Mouse (Mus musculus) heart, embryonic 13.5 days (tissue): ENCODE results near the gene Tex30. TPM values are rescaled to one million over a fixed set of nuclear protein-coding genes. Genes with fewer than 3 reads are reported as not detected.

Experiments
- ATAC-seq: fragments of 200-750 bp; cut with Nextera tagmentation; 2 replicates; pipeline ENCODE4 v1.8.0; 2017; ENCODE audit warnings: moderate TSS enrichment; ENCODE audit not compliant: insufficient number of reproducible peaks, low FRiP score, low TSS enrichment; ENCODE audit errors: extremely low read depth
- H3K27ac ChIP-seq: fragments of 300-500 bp; sonication (generic); replicated peaks from 2 replicates; pipeline ENCODE4 v1.5.1; 2015; ENCODE audit warnings: moderate library complexity, mild to moderate bottlenecking, inconsistent platforms
- H3K27me3 ChIP-seq: fragments of 300-500 bp; sonication (generic); replicated peaks from 2 replicates; pipeline ENCODE4 v1.6.1; 2015; ENCODE audit warnings: mild to moderate bottlenecking, inconsistent platforms
- H3K36me3 ChIP-seq: fragments of 300-500 bp; sonication (generic); 2 replicates; pipeline ENCODE4 v1.6.1; 2015; ENCODE audit warnings: mild to moderate bottlenecking, inconsistent platforms
- H3K4me1 ChIP-seq: fragments of 300-500 bp; sonication (generic); 2 replicates; pipeline ENCODE4 v1.6.1; 2015; ENCODE audit warnings: inconsistent platforms
- H3K4me2 ChIP-seq: fragments of 300-500 bp; sonication (generic); 2 replicates; pipeline ENCODE4 v1.6.1; 2015; ENCODE audit warnings: inconsistent platforms, mild to moderate bottlenecking, moderate library complexity
- H3K4me3 ChIP-seq: fragments of 300-500 bp; sonication (generic); 2 replicates; pipeline ENCODE4 v1.5.1; 2015; ENCODE audit warnings: moderate library complexity, mild to moderate bottlenecking, inconsistent platforms
- H3K9ac ChIP-seq: fragments of 300-500 bp; sonication (generic); 2 replicates; pipeline ENCODE4 v1.6.1; 2015; ENCODE audit warnings: inconsistent platforms, mild to moderate bottlenecking, moderate library complexity
- H3K9me3 ChIP-seq: fragments of 300-500 bp; sonication (generic); 2 replicates; pipeline ENCODE4 v1.6.1; 2016; ENCODE audit warnings: inconsistent platforms
- WGBS: fragments of 180-500 bp; shearing (Covaris S2); methylation state at CpG from one replicate; pipeline ENCODE4 v1.1.7; 2015; ENCODE audit warnings: mixed read lengths; 5-methylcytosine and 5-hydroxymethylcytosine counted together
- polyA plus RNA-seq: library from polyadenylated mRNA; unstranded; fragments of >200 nt; fragmentation: Nextera tagmentation; extraction: Ambion mirVana; gene quantifications from 2 replicates; pipeline ENCODE4 v1.2.1, GENCODE M21; 2015

Tex30 gene
- polyA plus RNA-seq = 69.3 and 71.2 TPM in 2 replicates

DNA sequence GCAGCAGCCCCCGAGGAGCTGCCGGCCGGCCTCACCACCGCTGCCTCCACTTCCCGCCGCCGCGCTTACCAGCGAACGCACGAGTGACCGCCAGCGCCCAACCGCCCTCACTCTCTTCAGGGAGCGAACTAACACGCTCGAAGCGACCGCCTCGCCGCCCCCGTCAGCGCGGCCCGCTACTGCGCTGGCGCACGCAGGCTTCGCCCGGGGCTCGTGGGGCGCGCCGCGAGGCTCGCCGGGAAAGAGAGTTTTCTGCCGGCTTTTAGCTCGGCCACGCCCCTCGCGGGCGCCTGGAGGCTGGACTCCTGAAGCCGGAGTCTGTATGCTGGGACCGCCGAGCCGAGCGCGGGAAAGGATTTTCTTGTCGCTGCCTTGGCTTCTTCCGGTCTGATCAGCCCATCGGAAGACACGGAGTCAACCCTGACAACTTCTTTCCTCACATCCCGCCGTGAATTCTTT is at the start of gene Tex30:
TSS of gene Tex30 (minus strand) at position 183 of the 459 bp plus-strand sequence.
- Histone ChIP-seq H3K36me3 (peaks cover 35% of the 10 kb centered on the region), H3K27me3 (no peaks in the 10 kb centered on the region), H3K4me2 (peak within 1 kb of the TSS; percentile 79), H3K4me1 (peaks cover 14% of the 10 kb centered on the region), H3K4me3 (peak within 1 kb of the TSS; percentile 94), H3K27ac (peak within 1 kb of the TSS; percentile 95), H3K9ac (peak within 1 kb of the TSS; percentile 93), H3K9me3 (peaks cover 2% of the 10 kb centered on the region; the same call in 1 of the 2 replicates)
- WGBS = under 1% methylated on average over 54 of the region's 55 CpGs
- peak; percentile 95 for ATAC-seq

DNA sequence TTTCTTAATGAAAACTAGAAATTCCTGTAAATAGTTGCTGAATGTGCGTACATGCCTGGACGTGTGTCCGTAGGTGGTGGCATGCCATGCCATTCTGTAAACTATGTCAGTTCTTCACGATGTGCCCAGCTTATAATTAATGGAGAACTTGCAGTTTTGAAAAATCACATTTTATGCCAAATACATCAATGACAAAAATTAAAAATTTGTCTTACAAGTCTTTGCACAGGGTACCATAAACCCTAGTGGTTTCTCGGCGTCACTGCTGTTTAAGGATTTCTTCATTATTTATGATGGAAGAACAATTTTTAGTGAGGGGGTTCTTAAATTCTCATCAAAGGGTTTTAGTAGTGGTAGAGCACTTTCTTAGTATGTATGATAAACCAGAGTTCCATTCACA is 46.5 kb upstream of the Tex30 start:
- H3K4me1 ChIP-seq = peaks cover 12% of the 10 kb centered on the region
- H3K27ac ChIP-seq = peak overlapping the region; percentile 94
- H3K36me3 ChIP-seq = peaks cover 9% of the 10 kb centered on the region
- peak overlapping the region; percentile 71 for H3K4me2 ChIP-seq
- peaks cover 7% of the 10 kb centered on the region; the same call in 1 of the 2 replicates for H3K9me3 ChIP-seq
- peak overlapping the region; percentile 97 for H3K9ac ChIP-seq
- 42% methylated on average over 6 of the region's 6 CpGs for WGBS
- H3K27me3 ChIP-seq = no peaks in the 10 kb centered on the region
- ATAC-seq = no peak
- H3K4me3 ChIP-seq = peak overlapping the region; percentile 86

DNA sequence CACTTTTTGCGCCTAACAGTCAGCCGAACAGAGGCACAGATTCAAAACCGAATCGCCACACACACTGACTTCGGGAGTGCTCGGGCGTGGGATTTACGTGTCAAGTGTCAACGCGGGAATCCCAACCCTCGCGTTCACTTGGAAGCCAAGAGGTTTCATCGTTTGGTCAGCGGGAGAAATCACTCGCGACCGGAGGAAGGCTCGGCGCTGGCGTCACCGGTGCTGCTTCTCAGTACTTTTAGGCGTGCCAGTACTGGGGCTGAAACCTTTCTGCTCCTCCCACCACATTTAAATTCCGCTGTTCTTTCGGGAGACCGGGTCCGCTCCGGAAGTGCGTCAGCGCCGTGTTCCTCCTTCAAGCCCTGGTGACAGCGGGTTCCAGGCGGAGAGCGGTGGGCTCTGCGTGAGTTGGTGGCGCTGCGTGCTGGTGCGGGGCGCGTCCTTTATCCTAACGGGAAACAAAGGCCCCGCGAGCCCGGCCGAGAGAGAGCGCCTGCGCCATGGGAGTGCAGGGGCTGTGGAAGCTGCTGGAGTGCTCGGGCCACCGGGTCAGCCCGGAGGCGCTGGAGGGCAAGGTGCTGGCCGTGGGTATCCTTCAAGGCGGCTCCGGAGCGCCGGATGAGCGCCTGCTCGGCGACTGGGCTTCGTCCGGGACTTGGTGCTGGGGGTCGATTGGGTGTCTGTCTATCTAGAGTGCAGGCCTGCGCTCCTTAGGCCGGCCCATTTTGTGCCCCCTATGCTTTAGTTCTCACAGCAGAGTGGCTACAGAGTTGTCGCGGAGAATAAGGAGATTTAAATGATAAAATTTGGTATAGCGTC is 45.5 kb upstream of the Tex30 start, which contains the start of gene Ercc5:
TSS of gene Ercc5 (plus strand) at position 182 of the 819 bp plus-strand sequence.
- Histone ChIP-seq H3K4me1 (peaks cover 12% of the 10 kb centered on the region), H3K27ac (peak within 1 kb of the TSS; percentile 94), H3K4me2 (peak within 1 kb of the TSS; percentile 71), H3K9ac (peak within 1 kb of the TSS; percentile 97), H3K9me3 (peaks cover 6% of the 10 kb centered on the region; the same call in 1 of the 2 replicates), H3K36me3 (peaks cover 18% of the 10 kb centered on the region), H3K4me3 (peak within 1 kb of the TSS; percentile 86), H3K27me3 (no peaks in the 10 kb centered on the region)
- WGBS = under 1% methylated on average over 66 of the region's 66 CpGs
- peak; percentile 91 for ATAC-seq

DNA sequence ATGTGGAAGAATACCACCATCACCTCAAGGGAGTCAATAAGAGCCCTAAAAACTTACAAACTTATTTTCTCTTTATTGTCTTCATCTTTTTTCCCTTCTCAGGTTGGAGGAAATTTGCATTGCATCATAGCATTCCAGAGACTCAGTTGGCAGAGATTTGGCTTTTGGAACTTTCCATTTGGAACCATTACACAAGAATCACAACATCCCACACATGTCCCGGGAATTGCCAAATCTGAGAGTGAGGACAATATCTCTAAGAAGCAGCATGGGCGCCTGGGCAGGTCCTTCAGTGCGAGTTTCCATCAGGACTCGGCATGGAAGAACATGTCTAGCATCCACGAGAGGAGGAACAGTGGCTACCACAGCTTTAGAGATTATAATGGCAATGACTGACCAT is 40.5 kb upstream of the Tex30 start:
- peaks cover 60% of the 10 kb centered on the region for H3K36me3 ChIP-seq
- H3K4me3 ChIP-seq = no peak overlapping the region
- H3K4me2 ChIP-seq = no peak overlapping the region
- H3K4me1 ChIP-seq = peaks cover 5% of the 10 kb centered on the region
- no peaks in the 10 kb centered on the region for H3K27me3 ChIP-seq
- H3K9me3 ChIP-seq = no peaks in the 10 kb centered on the region
- no peak overlapping the region for H3K27ac ChIP-seq
- no peak for ATAC-seq
- no peak overlapping the region for H3K9ac ChIP-seq
- WGBS = 77% methylated on average over 5 of the region's 5 CpGs

DNA sequence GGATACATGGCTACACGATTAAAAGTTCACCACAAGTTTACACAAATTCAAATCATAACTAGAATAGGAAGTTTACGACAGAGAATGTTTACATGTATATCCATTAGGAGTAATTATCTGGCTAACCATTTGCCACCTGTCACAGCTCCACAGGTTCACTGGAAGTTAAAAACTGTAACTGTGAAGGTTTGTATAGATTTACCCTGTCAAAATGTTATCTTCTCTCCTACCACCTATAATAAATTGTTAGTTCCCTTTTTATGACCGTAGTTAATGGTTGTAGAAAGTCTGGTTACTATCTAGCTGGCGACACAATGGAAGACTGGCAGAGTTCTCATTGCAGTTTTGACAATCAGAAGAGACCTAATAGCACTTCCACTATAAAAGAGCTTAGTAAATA is 38.0 kb upstream of the Tex30 start:
- WGBS = 78% methylated on average over 4 of the region's 4 CpGs
- H3K4me3 ChIP-seq = no peak overlapping the region
- ATAC-seq = no peak
- no peaks in the 10 kb centered on the region for H3K27me3 ChIP-seq
- H3K4me1 ChIP-seq = no peaks in the 10 kb centered on the region
- H3K9me3 ChIP-seq = no peaks in the 10 kb centered on the region
- no peak overlapping the region for H3K27ac ChIP-seq
- H3K36me3 ChIP-seq = peaks cover 77% of the 10 kb centered on the region
- no peak overlapping the region for H3K9ac ChIP-seq
- no peak overlapping the region for H3K4me2 ChIP-seq

DNA sequence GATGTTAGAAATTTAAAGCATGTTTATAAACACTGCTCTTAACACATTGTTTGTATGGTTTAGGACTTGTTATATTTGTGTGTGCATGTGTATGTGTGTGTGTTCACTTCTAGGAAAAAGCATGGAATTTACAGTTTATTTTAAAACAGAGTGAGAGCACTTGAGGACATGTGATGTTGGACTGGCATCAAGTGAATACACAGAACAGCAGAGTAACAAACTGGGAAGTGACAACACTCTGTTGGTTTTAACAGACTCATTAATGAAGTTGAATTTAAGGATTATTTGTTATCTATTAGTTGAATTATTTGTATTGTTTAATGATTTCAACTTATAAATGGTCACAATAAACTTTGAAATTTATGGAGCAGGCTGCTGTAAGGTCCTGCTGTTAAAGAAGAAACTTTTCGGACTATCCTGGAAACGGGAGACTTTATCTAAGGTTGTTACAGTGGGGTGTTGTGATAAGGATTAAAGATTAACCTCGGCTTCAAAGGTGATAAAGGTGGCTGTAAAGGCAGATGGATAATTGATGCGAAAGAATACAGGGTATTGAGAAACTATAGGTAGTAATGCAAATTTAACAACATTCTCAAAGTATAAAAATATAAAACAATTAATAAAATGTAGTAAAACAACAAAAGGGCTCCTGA is 27.8 kb upstream of the Tex30 start:
- Histone ChIP-seq H3K36me3 (peaks cover 63% of the 10 kb centered on the region), H3K9ac (no peak overlapping the region), H3K4me3 (no peak overlapping the region), H3K27ac (no peak overlapping the region), H3K27me3 (no peaks in the 10 kb centered on the region), H3K4me2 (no peak overlapping the region), H3K9me3 (no peaks in the 10 kb centered on the region), H3K4me1 (no peaks in the 10 kb centered on the region)
- no peak for ATAC-seq
- 56% methylated on average over 4 of the region's 4 CpGs for WGBS

DNA sequence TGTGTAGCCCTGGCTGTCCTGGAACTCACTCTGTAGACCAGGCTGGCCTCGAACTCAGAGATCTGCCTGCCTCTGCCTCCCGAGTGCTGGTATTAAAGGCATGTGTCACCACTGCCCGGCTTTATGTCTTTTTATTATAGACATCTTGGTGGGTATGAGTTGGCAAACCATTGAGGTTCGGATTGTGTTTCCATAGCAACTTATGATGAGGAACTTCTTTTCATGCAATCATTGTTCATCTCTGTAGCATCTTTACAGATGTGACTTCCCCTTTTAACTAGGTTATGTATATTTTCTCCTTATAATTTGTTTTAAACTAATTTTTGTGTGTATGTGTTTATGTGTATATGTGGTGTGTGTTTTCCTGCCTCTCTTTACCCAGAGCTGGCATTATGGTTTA is 23.3 kb upstream of the Tex30 start:
- 90% methylated on average over 4 of the region's 4 CpGs for WGBS
- Histone ChIP-seq H3K36me3 (peaks cover 62% of the 10 kb centered on the region), H3K27me3 (no peaks in the 10 kb centered on the region), H3K9me3 (no peaks in the 10 kb centered on the region), H3K9ac (no peak overlapping the region), H3K4me1 (peaks cover 7% of the 10 kb centered on the region), H3K27ac (no peak overlapping the region), H3K4me2 (no peak overlapping the region), H3K4me3 (no peak overlapping the region)
- ATAC-seq = no peak

DNA sequence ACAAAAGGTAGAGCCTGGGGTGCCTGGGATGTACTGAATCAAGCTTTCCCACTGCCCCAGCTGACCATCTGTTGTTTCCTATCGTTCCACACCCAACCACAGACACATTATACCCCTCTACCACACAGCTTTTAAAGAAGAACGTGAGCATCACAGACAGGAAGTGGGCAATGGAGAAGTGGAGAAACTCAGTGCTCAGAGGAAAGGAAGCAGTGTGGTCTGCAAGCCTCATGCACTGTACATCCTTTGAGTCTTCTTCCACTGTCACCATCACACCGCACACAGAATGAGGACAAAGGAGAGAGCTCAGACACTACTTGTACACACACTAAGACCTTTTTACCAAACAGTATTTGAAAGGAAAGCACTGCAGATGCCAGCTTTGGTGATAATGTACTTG is 20.0 kb upstream of the Tex30 start:
- Histone ChIP-seq H3K27me3 (no peaks in the 10 kb centered on the region), H3K9me3 (no peaks in the 10 kb centered on the region), H3K4me1 (peaks cover 17% of the 10 kb centered on the region), H3K9ac (no peak overlapping the region), H3K4me3 (no peak overlapping the region), H3K27ac (no peak overlapping the region), H3K36me3 (peaks cover 33% of the 10 kb centered on the region), H3K4me2 (no peak overlapping the region)
- WGBS = 71% methylated on average over 3 of the region's 3 CpGs
- ATAC-seq = no peak

DNA sequence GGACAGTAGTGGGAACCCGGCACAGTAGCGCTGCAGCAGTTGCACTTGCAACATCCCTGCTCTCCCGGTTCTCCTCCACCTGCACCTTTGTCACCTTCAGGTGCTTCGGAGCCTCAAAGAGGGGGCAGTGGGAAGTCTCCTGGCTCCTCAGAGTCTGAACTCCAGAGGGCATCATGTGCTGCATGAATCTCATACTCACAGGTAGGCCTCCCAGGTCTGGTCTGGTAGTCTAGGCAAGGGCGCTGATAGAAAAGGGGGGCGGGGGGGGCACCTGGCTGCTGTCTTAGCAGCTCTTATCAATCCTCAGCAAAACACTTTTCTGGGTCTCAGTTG is 17.8 kb upstream of the Tex30 start:
- Histone ChIP-seq H3K36me3 (peaks cover 34% of the 10 kb centered on the region), H3K27me3 (no peaks in the 10 kb centered on the region), H3K4me3 (peak overlapping the region; percentile 63), H3K27ac (peak overlapping the region; percentile 99), H3K4me1 (peaks cover 17% of the 10 kb centered on the region), H3K4me2 (peak overlapping the region; percentile 66), H3K9ac (peak overlapping the region; percentile 92), H3K9me3 (no peaks in the 10 kb centered on the region)
- ATAC-seq = no peak
- WGBS = 9% methylated on average over 6 of the region's 6 CpGs

DNA sequence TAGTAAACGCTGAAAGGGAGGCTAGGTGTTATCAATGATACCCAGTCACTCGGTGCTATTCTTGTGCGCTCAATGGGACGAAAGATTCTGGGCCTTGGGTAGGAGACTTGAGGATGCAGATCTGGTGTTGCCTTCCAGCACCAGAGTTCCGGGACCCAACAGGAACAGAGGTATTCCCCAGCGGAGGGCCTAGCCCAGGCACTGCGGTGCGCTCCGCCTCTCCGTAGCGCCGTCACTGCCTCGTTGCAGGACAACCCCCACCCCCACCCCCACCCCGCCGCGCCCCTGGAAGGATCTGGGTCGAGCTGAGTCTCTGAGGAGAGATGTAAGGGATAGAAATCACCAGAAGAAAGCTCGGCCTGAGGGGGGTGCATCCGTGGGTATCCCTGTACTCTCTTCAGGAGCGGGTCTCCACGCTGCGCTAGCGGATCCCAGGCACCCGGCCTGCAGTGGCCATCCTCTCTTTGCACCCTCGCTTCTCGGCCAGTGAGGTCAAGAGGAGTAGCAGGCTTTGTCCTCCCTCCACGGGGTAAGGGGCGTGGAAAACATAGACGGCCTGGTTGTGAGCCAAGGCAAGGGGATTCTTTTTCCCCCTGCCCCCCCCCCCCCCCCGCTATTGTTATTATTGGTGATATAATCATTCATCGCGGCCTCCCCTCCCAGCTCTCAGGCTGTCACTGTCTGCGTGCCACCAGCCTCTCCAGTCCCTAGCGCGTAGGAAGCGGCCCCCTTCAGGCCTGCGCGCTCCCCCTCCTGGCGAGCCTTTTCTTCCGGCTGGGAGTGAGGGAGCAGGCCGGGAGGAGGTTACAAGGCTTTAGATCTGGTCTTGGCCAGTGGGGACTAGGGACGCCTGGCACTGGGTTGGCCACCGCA is 17.2 kb upstream of the Tex30 start:
- WGBS = 0% methylated on average over 42 of the region's 43 CpGs
- Histone ChIP-seq H3K4me3 (peak overlapping the region; percentile 63), H3K27me3 (no peaks in the 10 kb centered on the region), H3K27ac (peak overlapping the region; percentile 99), H3K9ac (peak overlapping the region; percentile 92), H3K36me3 (peaks cover 34% of the 10 kb centered on the region), H3K9me3 (no peaks in the 10 kb centered on the region), H3K4me1 (peaks cover 17% of the 10 kb centered on the region), H3K4me2 (peak overlapping the region; percentile 66)
- peak; percentile 81 for ATAC-seq
